In genomic region chr10:122715856-122716255, GRCm38 (mm10) we compare ENCODE assay signal across 9 mouse cellular contexts. TPM values are rescaled to one million over a fixed set of nuclear protein-coding genes. Genes with fewer than 3 reads are reported as not detected.
DNase-seq lines count a peak whose midpoint lies in the region; ATAC-seq lines count a peak whose summit lies in the region.
"Had no signal": no experiment of that assay in that cellular context is flagged by ENCODE, and none has a peak within 500 bp of the region (broad histone marks: within the 10 kb centered on the region; RNA-seq: fewer than 3 reads in every experiment).

No protein-coding gene starts in this region.

- H3K27me3 ChIP-seq in midbrain, embryonic 14.5 days (ENCODE audit: control insufficient read depth, insufficient read depth, low read length), result no peaks in the 10 kb centered on the region
- H3K27me3 ChIP-seq in midbrain, embryonic 10.5 days (ENCODE audit: low read depth, poor library complexity, severe bottlenecking), result no peaks in the 10 kb centered on the region; the same call in 1 of the 2 replicates

- no peak overlapping the region for H3K4me3 ChIP-seq in midbrain, embryonic 14.5 days (replicated peaks; ENCODE audit: low read depth, low read length)
- H3K4me3 ChIP-seq in midbrain, embryonic 10.5 days, result no peak overlapping the region

- DNase-seq in midbrain, embryonic 14.5 days, result peak; percentile 58
- DNase-seq in midbrain, embryonic 10.5 days (ENCODE audit: low spot score), result no peak
- DNase-seq in cerebellum, postnatal 10 days, result peak; percentile 77 to 81
- peak; percentile 83 for DNase-seq in layer of hippocampus, adult 9-11 months
- DNase-seq in right cerebral cortex, postnatal 4 days, result peak; percentile 25
- DNase-seq in thymus, postnatal 14 days, result no peak
- DNase-seq in kidney, adult 9 months, result no peak
- DNase-seq: lung, embryonic 14.5 days; thymus, adult 2 months had no signal

- H3K9me3 ChIP-seq in midbrain, embryonic 14.5 days (ENCODE audit: control insufficient read depth, low read length), result no peaks in the 10 kb centered on the region
- no peaks in the 10 kb centered on the region for H3K9me3 ChIP-seq in midbrain, embryonic 10.5 days (replicated peaks)

- H3K27ac ChIP-seq in midbrain, embryonic 14.5 days (replicated peaks; ENCODE audit: low read depth, low read length), result peak overlapping the region; percentile 8; the same call in 1 of the 2 replicates
- H3K27ac ChIP-seq in midbrain, embryonic 10.5 days (replicated peaks), result no peak overlapping the region

- ATAC-seq in midbrain, embryonic 14.5 days (ENCODE audit: low FRiP score, low TSS enrichment), result no peak

- H3K36me3 ChIP-seq in midbrain, embryonic 14.5 days (ENCODE audit: control insufficient read depth, insufficient read depth, low read length), result no peaks in the 10 kb centered on the region
- no peaks in the 10 kb centered on the region for H3K36me3 ChIP-seq in midbrain, embryonic 10.5 days

- H3K4me1 ChIP-seq in midbrain, embryonic 14.5 days (ENCODE audit: control insufficient read depth, insufficient read depth, low read length), result peaks cover 40% of the 10 kb centered on the region
- H3K4me1 ChIP-seq in midbrain, embryonic 10.5 days, result peaks cover 37% of the 10 kb centered on the region

- 58% methylated on average over 12 of the region's 12 CpGs for WGBS in midbrain, embryonic 14.5 days
- 90% methylated on average over 12 of the region's 12 CpGs for WGBS in midbrain, embryonic 10.5 days

- no peak overlapping the region for H3K4me2 ChIP-seq in midbrain, embryonic 14.5 days (ENCODE audit: low read length)
- H3K4me2 ChIP-seq: lung, embryonic 14.5 days had no signal

- H3K9ac ChIP-seq in midbrain, embryonic 14.5 days (replicated peaks; ENCODE audit: low read length), result no peak overlapping the region
- H3K9ac ChIP-seq: lung, embryonic 14.5 days had no signal

RNA-seq across cellular contexts. Expression of gene Ppm1h, which starts 37.3 kb away (rescaled TPM):
- 19.8 and 23.3 TPM in 2 replicates for polyA plus RNA-seq in midbrain, embryonic 14.5 days (2014; fragmentation: Nextera tagmentation; extraction: Ambion mirVana)
- 3.3 and 4.2 TPM in 2 replicates for polyA plus RNA-seq in midbrain, embryonic 10.5 days (2016; fragmentation: Nextera tagmentation; extraction: Ambion mirVana)

Comparison
In these comparisons a context has a peak if more than half of its experiments do, and no peak if none do; other contexts are left out.
1. DNase-seq: peak in midbrain, embryonic 14.5 days (single experiment), cerebellum, postnatal 10 days (2 of 2), layer of hippocampus, adult 9-11 months (single experiment) and right cerebral cortex, postnatal 4 days (single experiment); none in midbrain, embryonic 10.5 days (single experiment), thymus, postnatal 14 days (single experiment) and kidney, adult 9 months (single experiment).